Mouse (Mus musculus): ENCODE data around the gene Zfp978. TPM values are rescaled to one million over a fixed set of nuclear protein-coding genes. Genes with fewer than 3 reads are reported as not detected.
"Not testable (repeated sequence)": the region's sequence is repeated elsewhere in the genome, so short reads cannot be mapped to it uniquely, and the experiment has no call there.

Gene Zfp978
- polyA plus RNA-seq, 1 experiment from 2014 or later: not detected

DNA sequence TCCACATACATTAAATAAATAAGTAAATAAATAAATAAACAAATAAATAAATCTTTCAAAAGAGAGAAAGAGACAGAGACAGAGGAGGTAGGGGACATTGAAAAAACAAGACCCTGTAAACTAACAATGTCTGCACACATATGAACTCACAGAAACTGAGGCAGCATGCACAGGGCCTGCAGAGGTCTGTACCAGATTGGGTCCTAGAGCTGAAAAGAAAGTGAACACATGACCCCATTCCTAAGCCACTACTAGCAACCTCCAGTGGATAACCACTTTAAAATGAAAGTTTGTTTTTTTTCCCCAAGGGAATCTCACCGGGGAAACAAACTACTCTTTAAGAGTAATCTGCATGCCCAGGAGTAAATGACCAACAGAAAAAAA is 41.4 kb downstream of the Zfp978 start:
- not testable (repeated sequence) for H3K4me3 ChIP-seq (ENCODE audit: low read length); H3K9ac ChIP-seq (ENCODE audit: low read depth, low read length); H3K27ac ChIP-seq (ENCODE audit: low read depth, low read length); H3K27me3 ChIP-seq (replicated peaks; ENCODE audit: control insufficient read depth, insufficient read depth, low read length); H3K4me1 ChIP-seq (ENCODE audit: control insufficient read depth, insufficient read depth, low read depth, low read length); H3K4me2 ChIP-seq (ENCODE audit: low read length); H3K36me3 ChIP-seq (ENCODE audit: control insufficient read depth, insufficient read depth, low read length); ATAC-seq
- H3K9me3 ChIP-seq (ENCODE audit: control insufficient read depth, low read length): peaks cover 46% of the 10 kb centered on the region
- whole genome bisulfite sequencing: 25% methylated on average over 1 of the region's 1 CpGs

- not testable (repeated sequence) for H3K4me1 ChIP-seq (ENCODE audit: control insufficient read depth, insufficient read depth, low read depth, low read length); H3K27ac ChIP-seq (ENCODE audit: low read depth, low read length); ATAC-seq; H3K27me3 ChIP-seq (replicated peaks; ENCODE audit: control insufficient read depth, insufficient read depth, low read length); H3K36me3 ChIP-seq (ENCODE audit: control insufficient read depth, insufficient read depth, low read length); H3K9ac ChIP-seq (ENCODE audit: low read depth, low read length); H3K4me2 ChIP-seq (ENCODE audit: low read length); H3K4me3 ChIP-seq (ENCODE audit: low read length)
- 91% methylated on average over 6 of the region's 6 CpGs for WGBS
- H3K9me3 ChIP-seq (ENCODE audit: control insufficient read depth, low read length): peaks cover 40% of the 10 kb centered on the region
Observed at GRCm38 (mm10) chr4:147403509-147403908, 42.4 kb downstream of the Zfp978 start.

- not testable (repeated sequence) for H3K4me3 ChIP-seq (ENCODE audit: low read length); H3K4me1 ChIP-seq (ENCODE audit: control insufficient read depth, insufficient read depth, low read depth, low read length); H3K4me2 ChIP-seq (ENCODE audit: low read length); H3K27ac ChIP-seq (ENCODE audit: low read depth, low read length); H3K27me3 ChIP-seq (replicated peaks; ENCODE audit: control insufficient read depth, insufficient read depth, low read length); H3K9ac ChIP-seq (ENCODE audit: low read depth, low read length); H3K36me3 ChIP-seq (ENCODE audit: control insufficient read depth, insufficient read depth, low read length)
- 83% methylated on average over 5 of the region's 6 CpGs for WGBS
- H3K9me3 ChIP-seq (ENCODE audit: control insufficient read depth, low read length): peaks cover 39% of the 10 kb centered on the region
- ATAC-seq: peak; percentile 10; the same call in 1 of the 2 replicates
Observed at GRCm38 (mm10) chr4:147403931-147404913, 43.1 kb downstream of the Zfp978 start.

GRCm38 (mm10) chr4:147406735-147407462 is 45.8 kb downstream of the Zfp978 start:
- no peaks in the 10 kb centered on the region for H3K27me3 ChIP-seq (replicated peaks; ENCODE audit: control insufficient read depth, insufficient read depth, low read length)
- WGBS: under 1% methylated on average over 27 of the region's 75 CpGs
- peak overlapping the region; percentile 46; the same call in 1 of the 2 replicates for H3K27ac ChIP-seq (ENCODE audit: low read depth, low read length)
- no peaks in the 10 kb centered on the region for H3K4me1 ChIP-seq (ENCODE audit: control insufficient read depth, insufficient read depth, low read depth, low read length)
- peak overlapping the region; percentile 80 for H3K9ac ChIP-seq (ENCODE audit: low read depth, low read length)
- peak overlapping the region; percentile 78 for H3K4me2 ChIP-seq (ENCODE audit: low read length)
- peaks cover 38% of the 10 kb centered on the region for H3K9me3 ChIP-seq (ENCODE audit: control insufficient read depth, low read length)
- H3K4me3 ChIP-seq (ENCODE audit: low read length): peak overlapping the region; percentile 57
- peaks cover 6% of the 10 kb centered on the region; the same call in 1 of the 2 replicates for H3K36me3 ChIP-seq (ENCODE audit: control insufficient read depth, insufficient read depth, low read length)
- ATAC-seq: peak; percentile 96

GRCm38 (mm10) chr4:147407463-147407822 is 46.3 kb downstream of the Zfp978 start:
- Histone ChIP-seq H3K9ac (ENCODE audit: low read depth, low read length) (peak overlapping the region; percentile 80), H3K9me3 (ENCODE audit: control insufficient read depth, low read length) (peaks cover 33% of the 10 kb centered on the region), H3K4me1 (ENCODE audit: control insufficient read depth, insufficient read depth, low read depth, low read length) (no peaks in the 10 kb centered on the region), H3K27ac (ENCODE audit: low read depth, low read length) (peak overlapping the region; percentile 46; the same call in 1 of the 2 replicates), H3K4me2 (ENCODE audit: low read length) (peak overlapping the region; percentile 78), H3K27me3 (replicated peaks; ENCODE audit: control insufficient read depth, insufficient read depth, low read length) (no peaks in the 10 kb centered on the region), H3K4me3 (ENCODE audit: low read length) (peak overlapping the region; percentile 57), H3K36me3 (ENCODE audit: control insufficient read depth, insufficient read depth, low read length) (peaks cover 6% of the 10 kb centered on the region; the same call in 1 of the 2 replicates)
- 8% methylated on average over 13 of the region's 13 CpGs for WGBS
- no peak for ATAC-seq

DNA sequence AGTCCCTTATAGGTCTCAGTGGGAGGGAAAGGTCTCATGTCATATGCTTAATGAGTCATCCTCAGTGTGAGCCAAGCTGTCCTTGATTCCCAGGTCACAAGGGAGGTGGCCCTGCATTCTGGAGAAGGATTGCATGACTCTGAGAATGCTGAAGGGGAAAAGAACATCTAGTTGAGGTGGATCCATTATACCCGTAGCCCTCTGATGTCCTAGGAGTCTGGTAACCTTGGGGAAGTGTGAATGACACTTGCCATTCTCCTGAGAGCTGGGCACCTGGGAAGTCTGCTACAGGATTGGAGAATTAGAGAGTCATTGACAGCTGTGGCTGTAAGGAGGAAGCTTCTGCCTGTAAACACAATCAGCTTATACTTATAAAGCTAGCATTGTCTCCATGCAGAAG is 55.3 kb downstream of the Zfp978 start:
- 61% methylated on average over 1 of the region's 1 CpGs for WGBS

GRCm38 (mm10) chr4:147417157-147417778 is 56.2 kb downstream of the Zfp978 start:
- Histone ChIP-seq H3K4me2 (ENCODE audit: low read length) (no peak overlapping the region), H3K36me3 (ENCODE audit: control insufficient read depth, insufficient read depth, low read length) (no peaks in the 10 kb centered on the region), H3K9me3 (ENCODE audit: control insufficient read depth, low read length) (peaks cover 36% of the 10 kb centered on the region), H3K27ac (ENCODE audit: low read depth, low read length) (no peak overlapping the region), H3K4me1 (ENCODE audit: control insufficient read depth, insufficient read depth, low read depth, low read length) (no peaks in the 10 kb centered on the region), H3K4me3 (ENCODE audit: low read length) (no peak overlapping the region), H3K27me3 (replicated peaks; ENCODE audit: control insufficient read depth, insufficient read depth, low read length) (no peaks in the 10 kb centered on the region), H3K9ac (ENCODE audit: low read depth, low read length) (no peak overlapping the region)
- 0 out of 2 replicates have a peak, but pooled peaks have one; percentile 41 for ATAC-seq
- WGBS: 48% methylated on average over 7 of the region's 8 CpGs

More for the DNA sequence above, 55.3 kb downstream of the Zfp978 start:
- 0 out of 2 replicates have a peak, but pooled peaks have one; percentile 15 for ATAC-seq
- H3K27ac ChIP-seq (ENCODE audit: low read depth, low read length); H3K4me1 ChIP-seq (ENCODE audit: control insufficient read depth, insufficient read depth, low read depth, low read length); H3K36me3 ChIP-seq (ENCODE audit: control insufficient read depth, insufficient read depth, low read length); H3K9ac ChIP-seq (ENCODE audit: low read depth, low read length); H3K27me3 ChIP-seq (replicated peaks; ENCODE audit: control insufficient read depth, insufficient read depth, low read length); H3K4me2 ChIP-seq (ENCODE audit: low read length); H3K4me3 ChIP-seq (ENCODE audit: low read length): not testable (repeated sequence)
- peaks cover 29% of the 10 kb centered on the region for H3K9me3 ChIP-seq (ENCODE audit: control insufficient read depth, low read length)

GRCm38 (mm10) chr4:147417921-147418320 is 56.8 kb downstream of the Zfp978 start:
- no peaks in the 10 kb centered on the region for H3K36me3 ChIP-seq (ENCODE audit: control insufficient read depth, insufficient read depth, low read length)
- H3K27me3 ChIP-seq (replicated peaks; ENCODE audit: control insufficient read depth, insufficient read depth, low read length): no peaks in the 10 kb centered on the region
- H3K4me3 ChIP-seq (ENCODE audit: low read length): no peak overlapping the region
- peaks cover 37% of the 10 kb centered on the region for H3K9me3 ChIP-seq (ENCODE audit: control insufficient read depth, low read length)
- no peak for ATAC-seq
- no peak overlapping the region for H3K9ac ChIP-seq (ENCODE audit: low read depth, low read length)
- H3K4me2 ChIP-seq (ENCODE audit: low read length): no peak overlapping the region
- H3K27ac ChIP-seq (ENCODE audit: low read depth, low read length): no peak overlapping the region
- WGBS: 67% methylated on average over 10 of the region's 10 CpGs
- H3K4me1 ChIP-seq (ENCODE audit: control insufficient read depth, insufficient read depth, low read depth, low read length): no peaks in the 10 kb centered on the region

Data from hindbrain, embryonic 16.5 days (tissue).